Mouse (Mus musculus): ENCODE results near the gene Rab3a. TPM values are rescaled to one million over a fixed set of nuclear protein-coding genes. Genes with fewer than 3 reads are reported as not detected.
A peak's percentile ranks its signal among the peaks of the same experiment; 100 is the strongest.

Rab3a gene
- polyA plus RNA-seq, 1 experiment from 2014 or later = 16.2 TPM

DNA sequence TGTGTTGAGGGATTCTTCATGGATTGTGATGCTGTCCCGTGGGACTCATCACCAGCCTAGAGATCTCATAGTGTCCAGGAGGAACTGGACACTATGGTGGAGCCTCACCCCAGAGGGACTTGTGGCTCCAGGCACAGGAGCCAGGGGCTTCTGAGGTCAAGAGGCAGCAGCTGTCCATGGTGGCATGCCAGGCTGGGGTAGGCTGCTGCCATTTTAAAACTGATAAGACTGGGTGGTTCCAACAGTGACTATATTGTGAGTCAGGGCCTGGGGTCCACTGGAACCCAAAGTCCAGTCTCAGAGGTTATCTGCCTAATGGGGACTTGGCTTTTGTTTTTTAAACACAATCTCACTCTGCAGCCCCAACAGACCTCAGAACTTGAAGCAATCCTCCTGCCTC lies 47.4 kb downstream of the Rab3a start:
- H3K27me3 ChIP-seq (replicated peaks; ENCODE audit: low read depth, poor library complexity, severe bottlenecking) = peaks cover 96% of the 10 kb centered on the region
- peaks cover 33% of the 10 kb centered on the region for H3K4me1 ChIP-seq
- no peaks in the 10 kb centered on the region for H3K36me3 ChIP-seq (replicated peaks)
- no peak for DNase-seq (ENCODE audit: low spot score)
- H3K4me3 ChIP-seq = no peak overlapping the region
- 82% methylated on average over 1 of the region's 1 CpGs for WGBS
- no peak overlapping the region for H3K27ac ChIP-seq (replicated peaks)
- no peaks in the 10 kb centered on the region for H3K9me3 ChIP-seq

DNA sequence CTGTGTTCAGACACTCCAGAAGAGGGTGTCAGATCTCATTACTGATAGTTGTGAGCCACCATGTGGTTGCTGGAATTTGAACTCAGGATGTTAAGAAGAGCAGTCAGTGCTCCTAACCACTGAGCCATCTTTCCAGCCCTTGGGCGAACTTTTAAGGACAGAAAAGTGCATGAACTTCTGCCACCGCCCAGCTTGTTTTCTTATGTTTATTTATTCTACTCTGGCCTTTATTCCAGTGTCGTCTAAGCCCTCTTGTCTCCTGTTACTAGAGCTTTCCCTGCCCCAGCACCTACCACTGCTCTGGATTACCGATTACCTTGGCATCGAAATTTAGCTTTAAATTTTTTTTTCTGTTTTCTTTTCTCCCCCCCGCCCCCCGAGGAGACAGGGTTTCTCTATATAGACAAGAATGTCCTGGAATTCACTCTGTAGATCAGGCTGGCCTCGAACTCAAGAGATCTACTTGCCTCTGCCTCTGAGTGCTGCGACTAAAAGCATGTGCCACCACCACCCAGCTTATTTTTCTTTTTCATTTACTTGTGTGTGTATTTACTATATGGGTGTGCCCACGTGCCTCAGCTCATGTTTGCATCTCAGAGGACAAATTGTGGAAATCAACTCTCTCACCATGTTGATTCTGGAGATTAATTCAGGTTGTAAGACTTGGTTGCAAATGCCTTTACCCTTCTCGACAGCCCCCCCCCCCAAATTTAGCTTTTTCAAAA lies 48.5 kb downstream of the Rab3a start:
- 66% methylated on average over 11 of the region's 11 CpGs for WGBS
- no peaks in the 10 kb centered on the region for H3K36me3 ChIP-seq (replicated peaks)
- H3K27me3 ChIP-seq (replicated peaks; ENCODE audit: low read depth, poor library complexity, severe bottlenecking) = peaks cover 96% of the 10 kb centered on the region
- no peak overlapping the region for H3K27ac ChIP-seq (replicated peaks)
- H3K4me3 ChIP-seq = no peak overlapping the region
- DNase-seq (ENCODE audit: low spot score) = no peak
- peaks cover 23% of the 10 kb centered on the region for H3K4me1 ChIP-seq
- H3K9me3 ChIP-seq = no peaks in the 10 kb centered on the region

DNA sequence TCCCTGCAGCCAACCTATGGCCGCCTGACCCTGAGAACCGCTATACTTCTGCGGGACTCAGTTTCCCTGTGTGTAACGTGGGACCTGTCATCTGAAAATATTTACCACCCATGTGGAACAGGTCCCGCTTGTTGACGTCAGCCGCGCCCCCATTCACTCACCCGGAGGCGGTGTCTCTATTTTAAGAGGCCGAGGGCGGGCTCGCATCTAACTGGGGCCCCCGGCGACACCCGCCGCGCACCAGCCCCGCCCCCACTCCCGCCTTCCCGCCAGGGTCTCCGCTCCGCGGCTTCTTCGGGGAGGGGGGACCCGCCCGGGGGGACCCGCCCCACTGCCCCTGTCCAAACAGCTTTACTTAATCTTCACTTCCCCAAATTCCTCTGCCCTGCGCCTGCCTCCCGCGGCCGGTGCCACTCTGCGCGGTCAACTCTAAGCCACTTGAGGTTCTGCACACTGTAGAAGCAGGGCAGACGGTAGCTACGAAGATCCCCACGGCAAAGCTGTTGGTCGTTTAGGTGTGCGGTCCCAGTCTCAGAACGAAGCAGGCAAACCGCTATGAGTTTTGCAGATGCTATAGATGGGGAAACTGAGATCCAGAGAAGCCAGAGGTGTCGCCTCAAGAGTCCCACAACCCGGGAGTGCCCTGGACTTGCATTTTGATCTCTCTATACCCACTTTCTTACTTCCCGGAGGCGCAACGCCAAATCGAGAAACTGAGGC lies 49.4 kb downstream of the Rab3a start:
- H3K27me3 ChIP-seq (replicated peaks; ENCODE audit: low read depth, poor library complexity, severe bottlenecking) = peaks cover 89% of the 10 kb centered on the region
- 0 out of 2 replicates have a peak overlapping the region, but pooled peaks have one; percentile 35 for H3K27ac ChIP-seq (replicated peaks)
- peaks cover 16% of the 10 kb centered on the region for H3K4me1 ChIP-seq
- H3K9me3 ChIP-seq = no peaks in the 10 kb centered on the region
- WGBS = 1% methylated on average over 47 of the region's 47 CpGs
- peak overlapping the region; percentile 63 for H3K4me3 ChIP-seq
- DNase-seq (ENCODE audit: low spot score) = peak; percentile 53
- no peaks in the 10 kb centered on the region for H3K36me3 ChIP-seq (replicated peaks)

DNA sequence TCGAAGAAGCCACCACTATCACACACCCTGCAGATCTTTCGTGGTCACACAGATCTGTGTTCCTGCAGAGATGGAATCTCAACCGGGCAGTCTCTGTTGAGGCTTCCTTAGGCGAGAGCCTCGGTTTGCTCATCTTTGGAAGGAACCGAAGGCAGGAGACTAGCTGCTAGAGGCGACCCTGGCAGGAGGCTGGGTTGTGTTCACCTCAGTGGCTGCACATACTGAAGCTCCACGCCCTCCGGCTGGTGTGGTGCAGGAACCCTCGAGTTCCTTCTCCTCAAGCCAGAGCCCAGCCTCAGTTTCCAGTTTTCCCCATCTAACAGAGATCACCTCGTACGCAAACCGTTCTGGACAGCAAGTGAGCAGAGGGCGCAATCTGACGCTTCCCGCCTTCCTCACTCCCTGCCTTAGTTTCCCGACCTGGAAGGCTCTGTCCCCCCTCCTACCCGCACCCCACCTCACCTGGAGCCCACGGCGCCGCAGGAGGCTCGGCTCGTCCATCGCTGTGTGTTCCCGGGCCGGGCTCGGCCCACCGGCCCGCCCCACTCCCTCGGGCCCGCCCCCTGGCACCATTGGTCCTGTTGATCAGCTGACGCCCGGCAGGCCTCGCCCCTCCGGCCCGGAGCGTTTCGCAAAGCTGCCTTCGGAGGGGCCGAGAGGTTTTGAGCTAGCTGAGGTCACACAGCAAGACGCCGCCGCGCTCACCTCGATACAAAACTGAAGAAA lies 50.2 kb downstream of the Rab3a start, which contains the start of gene Mast3:
TSS of gene Mast3 (minus strand) at position 574 of the 726 bp plus-strand sequence.
- H3K27me3 ChIP-seq (replicated peaks; ENCODE audit: low read depth, poor library complexity, severe bottlenecking) = peaks cover 89% of the 10 kb centered on the region

DNA sequence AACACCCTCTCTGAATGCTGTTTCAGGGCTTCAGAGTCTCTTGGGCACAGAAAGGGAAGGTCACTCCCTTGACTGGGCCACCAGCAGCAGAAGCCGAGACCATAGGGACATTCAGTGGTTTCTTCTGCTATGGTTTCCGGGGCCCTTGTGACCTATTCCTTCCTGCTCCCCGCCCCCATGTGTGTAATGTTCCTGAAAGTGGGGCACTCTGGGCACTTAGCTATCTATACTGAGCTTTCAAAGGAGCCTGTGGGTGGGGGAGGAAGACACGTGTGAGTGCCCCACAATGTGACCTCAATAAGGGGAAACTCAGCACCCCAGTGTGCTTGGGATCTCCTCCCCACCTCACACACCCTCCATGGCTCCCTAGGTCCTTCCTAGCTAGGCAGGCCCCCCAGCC lies 52.1 kb downstream of the Rab3a start:
- Histone ChIP-seq H3K4me3 (no peak overlapping the region), H3K36me3 (replicated peaks) (no peaks in the 10 kb centered on the region), H3K27me3 (replicated peaks; ENCODE audit: low read depth, poor library complexity, severe bottlenecking) (peaks cover 87% of the 10 kb centered on the region), H3K4me1 (peaks cover 31% of the 10 kb centered on the region), H3K9me3 (no peaks in the 10 kb centered on the region), H3K27ac (replicated peaks) (no peak overlapping the region)
- 73% methylated on average over 4 of the region's 4 CpGs for WGBS
- no peak for DNase-seq (ENCODE audit: low spot score)

More for the DNA sequence above, 50.2 kb downstream of the Rab3a start, which contains the start of gene Mast3:
- Histone ChIP-seq H3K36me3 (replicated peaks) (no peaks in the 10 kb centered on the region), H3K9me3 (no peaks in the 10 kb centered on the region), H3K27ac (replicated peaks) (peak within 1 kb of the TSS; percentile 35; the same call in 1 of the 2 replicates), H3K4me1 (peaks cover 19% of the 10 kb centered on the region), H3K4me3 (peak within 1 kb of the TSS; percentile 63)
- 1% methylated on average over 45 of the region's 45 CpGs for WGBS
- DNase-seq (ENCODE audit: low spot score) = peak; percentile 93

DNA sequence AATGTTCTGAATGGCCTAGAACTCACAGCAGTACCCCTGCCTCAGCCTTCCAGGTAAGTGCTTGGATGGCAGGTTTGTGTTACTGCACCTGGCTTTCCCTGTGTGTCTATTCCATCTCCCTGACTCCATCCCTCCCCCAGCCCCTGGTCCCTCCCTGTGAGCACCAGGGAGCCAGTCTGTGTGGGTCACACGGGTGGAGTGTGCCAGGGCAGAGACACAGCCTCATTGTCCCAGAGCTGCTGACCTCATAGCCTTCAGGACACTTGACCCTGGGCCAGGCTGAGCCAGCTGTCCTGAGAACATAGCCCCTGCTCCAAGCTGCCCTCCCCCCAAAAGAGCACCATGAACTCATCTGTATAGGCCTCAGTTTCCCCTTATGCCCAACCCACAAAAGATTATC lies 52.8 kb downstream of the Rab3a start:
- WGBS = 38% methylated on average over 1 of the region's 1 CpGs
- Histone ChIP-seq H3K27ac (replicated peaks) (no peak overlapping the region), H3K4me3 (no peak overlapping the region), H3K36me3 (replicated peaks) (no peaks in the 10 kb centered on the region), H3K27me3 (replicated peaks; ENCODE audit: low read depth, poor library complexity, severe bottlenecking) (peaks cover 79% of the 10 kb centered on the region), H3K4me1 (peaks cover 34% of the 10 kb centered on the region), H3K9me3 (no peaks in the 10 kb centered on the region)
- no peak for DNase-seq (ENCODE audit: low spot score)

DNA sequence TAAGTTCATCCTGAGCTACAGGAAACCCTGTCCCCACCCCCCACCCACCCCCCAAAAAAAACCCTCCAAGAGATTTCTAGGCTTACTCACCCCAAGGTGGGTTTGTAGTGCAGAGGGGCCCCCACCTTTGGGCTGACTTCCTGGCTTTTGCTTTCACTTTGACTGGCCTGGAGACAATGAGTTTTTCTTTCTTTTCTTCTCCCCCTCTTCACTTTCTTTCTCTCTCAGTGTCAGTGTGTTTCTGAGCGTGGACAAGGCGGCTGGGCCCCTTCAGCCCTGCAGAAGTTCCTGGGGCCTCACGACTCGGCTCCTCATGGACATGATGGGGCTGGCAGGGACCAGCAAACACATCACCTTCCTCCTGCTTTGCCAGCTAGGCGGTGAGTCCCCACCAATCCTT lies 53.8 kb downstream of the Rab3a start, which contains the start of gene Il12rb1:
TSS of gene Il12rb1 (plus strand) at position 211 of the 400 bp plus-strand sequence.
- H3K4me3 ChIP-seq = no peak within 1 kb of the TSS; the same call in 1 of the 2 replicates
- H3K4me1 ChIP-seq = peaks cover 34% of the 10 kb centered on the region
- no peaks in the 10 kb centered on the region for H3K9me3 ChIP-seq
- WGBS = 64% methylated on average over 5 of the region's 5 CpGs
- no peak within 1 kb of the TSS for H3K27ac ChIP-seq (replicated peaks)
- DNase-seq (ENCODE audit: low spot score) = no peak
- peaks cover 75% of the 10 kb centered on the region for H3K27me3 ChIP-seq (replicated peaks; ENCODE audit: low read depth, poor library complexity, severe bottlenecking)
- H3K36me3 ChIP-seq (replicated peaks) = no peaks in the 10 kb centered on the region

Small RNA genes lying within 50 kb of the gene (microRNA-seq; reads per million reads assigned to microRNA genes)
- not detected for gene Mir7240

Other genes with a start within 250 kb of the Rab3a start
- gene Rex1bd, start 247.9 kb upstream of the Rab3a start, polyA plus RNA-seq (2016; fragmentation: Nextera tagmentation; extraction: Ambion mirVana) = 118 and 138 TPM in 2 replicates
- 908 and 951 TPM in 2 replicates for gene Uba52, start 243.9 kb upstream of the Rab3a start, polyA plus RNA-seq (2016; fragmentation: Nextera tagmentation; extraction: Ambion mirVana)
- 278 and 285 TPM in 2 replicates for gene Fkbp8, start 227.0 kb upstream of the Rab3a start, polyA plus RNA-seq (2016; fragmentation: Nextera tagmentation; extraction: Ambion mirVana)
- gene Kxd1, start 226.7 kb upstream of the Rab3a start, polyA plus RNA-seq (2016; fragmentation: Nextera tagmentation; extraction: Ambion mirVana) = 49.7 and 51.0 TPM in 2 replicates
- gene Ell, start 215.2 kb upstream of the Rab3a start, polyA plus RNA-seq (2016; fragmentation: Nextera tagmentation; extraction: Ambion mirVana) = 20.8 and 21.1 TPM in 2 replicates
- 184 and 187 TPM in 2 replicates for gene Isyna1, start 160.3 kb upstream of the Rab3a start, polyA plus RNA-seq (2016; fragmentation: Nextera tagmentation; extraction: Ambion mirVana)
- 105 and 109 TPM in 2 replicates for gene Ssbp4, start 145.8 kb upstream of the Rab3a start, polyA plus RNA-seq (2016; fragmentation: Nextera tagmentation; extraction: Ambion mirVana)
- 0.77 and 0.79 TPM in 2 replicates for gene Lrrc25, start 138.5 kb upstream of the Rab3a start, polyA plus RNA-seq (2016; fragmentation: Nextera tagmentation; extraction: Ambion mirVana)
- 0.14 TPM in 1 of 2 replicates, not detected in the other for gene Gdf15, start 122.2 kb upstream of the Rab3a start, polyA plus RNA-seq (2016; fragmentation: Nextera tagmentation; extraction: Ambion mirVana)
- 51.8 and 52.7 TPM in 2 replicates for gene Pgpep1, start 94.3 kb upstream of the Rab3a start, polyA plus RNA-seq (2016; fragmentation: Nextera tagmentation; extraction: Ambion mirVana)
- 347 and 351 TPM in 2 replicates for gene Lsm4, start 81.4 kb upstream of the Rab3a start, polyA plus RNA-seq (2016; fragmentation: Nextera tagmentation; extraction: Ambion mirVana)
- 58.7 and 61.7 TPM in 2 replicates for gene Jund, start 55.7 kb upstream of the Rab3a start, polyA plus RNA-seq (2016; fragmentation: Nextera tagmentation; extraction: Ambion mirVana)
- gene Iqcn, start 51.2 kb upstream of the Rab3a start, polyA plus RNA-seq (2016; fragmentation: Nextera tagmentation; extraction: Ambion mirVana) = 0.05 TPM in 1 of 2 replicates, not detected in the other
- gene Gm3336, start 36.1 kb upstream of the Rab3a start, polyA plus RNA-seq (2016; fragmentation: Nextera tagmentation; extraction: Ambion mirVana) = not detected in 2 replicates
- gene Pde4c, start 31.0 kb upstream of the Rab3a start, polyA plus RNA-seq (2016; fragmentation: Nextera tagmentation; extraction: Ambion mirVana) = 0.20 and 0.69 TPM in 2 replicates
- 28.2 and 34.5 TPM in 2 replicates for gene Mpv17l2, start 6.3 kb downstream of the Rab3a start, polyA plus RNA-seq (2016; fragmentation: Nextera tagmentation; extraction: Ambion mirVana)
- gene Pik3r2, start 22.0 kb downstream of the Rab3a start, polyA plus RNA-seq (2016; fragmentation: Nextera tagmentation; extraction: Ambion mirVana) = 79.2 and 79.8 TPM in 2 replicates
- gene Mast3, start 50.4 kb downstream of the Rab3a start, polyA plus RNA-seq (2016; fragmentation: Nextera tagmentation; extraction: Ambion mirVana) = 12.4 and 13.9 TPM in 2 replicates
- not detected in 2 replicates for gene Il12rb1, start 53.8 kb downstream of the Rab3a start, polyA plus RNA-seq (2016; fragmentation: Nextera tagmentation; extraction: Ambion mirVana)
- gene Arrdc2, start 85.0 kb downstream of the Rab3a start, polyA plus RNA-seq (2016; fragmentation: Nextera tagmentation; extraction: Ambion mirVana) = 5.1 and 5.8 TPM in 2 replicates
- 4.7 and 5.1 TPM in 2 replicates for gene Kcnn1, start 108.6 kb downstream of the Rab3a start, polyA plus RNA-seq (2016; fragmentation: Nextera tagmentation; extraction: Ambion mirVana)
- 173 and 179 TPM in 2 replicates for gene Ccdc124, start 119.3 kb downstream of the Rab3a start, polyA plus RNA-seq (2016; fragmentation: Nextera tagmentation; extraction: Ambion mirVana)
- 0.30 and 0.40 TPM in 2 replicates for gene Slc5a5, start 138.1 kb downstream of the Rab3a start, polyA plus RNA-seq (2016; fragmentation: Nextera tagmentation; extraction: Ambion mirVana)
- gene Rpl18a, start 142.7 kb downstream of the Rab3a start, polyA plus RNA-seq (2016; fragmentation: Nextera tagmentation; extraction: Ambion mirVana) = 3,888 and 3,901 TPM in 2 replicates
- 67.8 and 72.3 TPM in 2 replicates for gene Map1s, start 151.3 kb downstream of the Rab3a start, polyA plus RNA-seq (2016; fragmentation: Nextera tagmentation; extraction: Ambion mirVana)